Mouse (Mus musculus) G1E (cell line): ENCODE measurements around the gene Lama4.

Experiments used
- CTCF ChIP-seq: IDR thresholded peaks from 2 replicates; pipeline ENCODE4 v1.5.1; 2012; ENCODE audit warnings: low read depth, low read length, inconsistent platforms, mixed read lengths
- GATA1 ChIP-seq: IDR thresholded peaks from 2 replicates; pipeline ENCODE4 v1.6.1; 2012; ENCODE audit warnings: borderline replicate concordance, low read length, inconsistent platforms, mixed read lengths
- POLR2AphosphoS5 ChIP-seq: IDR thresholded peaks from 2 replicates; pipeline ENCODE4 v1.6.1; 2012; ENCODE audit warnings: low read depth, low read length, inconsistent platforms; ENCODE audit not compliant: insufficient replicate concordance

- TF ChIP-seq CTCF = no peak
- TF ChIP-seq POLR2AphosphoS5 = no peak
- TF ChIP-seq GATA1 = no peak
These were observed 172.5 kb downstream of the Lama4 start for GRCm38 (mm10) chr10:39137766-39138165.
